Mouse (Mus musculus): ENCODE measurements around the gene Upk3bl.
A peak's percentile ranks its signal among the peaks of the same experiment; 100 is the strongest.
"Not testable (repeated sequence)": the region's sequence is repeated elsewhere in the genome, so short reads cannot be mapped to it uniquely, and the experiment has no call there.

Upk3bl gene

DNA sequence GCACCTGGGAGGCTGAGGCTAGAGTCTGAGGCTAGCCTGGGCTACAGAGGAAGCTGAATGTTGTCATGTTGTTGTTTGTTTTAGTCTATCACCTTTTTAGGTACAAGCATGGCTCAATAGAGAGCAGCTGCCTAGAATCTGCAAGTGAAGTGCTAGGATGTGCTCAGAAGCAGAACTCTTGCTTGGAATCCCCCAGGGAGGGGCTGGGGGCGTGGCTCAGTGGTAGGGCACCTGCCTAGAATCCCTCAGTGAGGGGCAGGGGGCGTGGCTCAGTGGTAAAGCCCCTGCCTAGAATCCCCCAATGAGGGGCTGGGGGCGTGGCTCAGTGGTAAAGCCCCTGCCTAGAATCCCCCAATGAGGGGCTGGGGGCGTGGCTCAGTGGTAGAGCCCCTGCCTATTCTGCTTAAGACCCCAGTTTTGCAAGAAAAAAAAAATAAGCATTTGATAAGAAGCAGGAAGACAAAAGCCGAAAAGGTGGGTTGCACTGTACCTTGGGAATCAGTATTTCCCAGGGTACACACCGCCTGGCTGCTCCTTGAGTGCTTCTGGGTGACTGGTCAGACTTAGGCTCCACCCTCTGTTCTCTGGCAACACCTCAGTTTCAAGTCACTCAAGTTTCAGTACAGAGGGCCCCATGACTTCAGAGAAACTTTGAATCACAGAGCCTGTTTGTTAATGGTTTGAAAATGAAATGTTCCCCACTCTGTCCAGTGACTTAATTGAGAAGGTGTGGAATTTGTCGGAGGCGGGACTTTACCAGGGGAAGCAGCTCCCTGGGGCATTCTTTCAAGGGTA lies 1.2 kb upstream of the Upk3bl start:
- TF ChIP-seq CTCF (conservative IDR thresholded peaks at IDR 0.05; ENCODE audit: low read length) = no peak
- TF ChIP-seq NANOG (IDR thresholded peaks at IDR 0.05; ENCODE audit: borderline replicate concordance, low read length) = no peak
- TF ChIP-seq POU5F1 (IDR thresholded peaks at IDR 0.05; ENCODE audit: borderline replicate concordance, low read length) = no peak
- Histone ChIP-seq H3K4me1 (replicated peaks; ENCODE audit: low read depth, low read length) (peaks cover 66% of the 10 kb centered on the region), H3K9me3 (ENCODE audit: low read length) (peaks cover 5% of the 10 kb centered on the region)

DNA sequence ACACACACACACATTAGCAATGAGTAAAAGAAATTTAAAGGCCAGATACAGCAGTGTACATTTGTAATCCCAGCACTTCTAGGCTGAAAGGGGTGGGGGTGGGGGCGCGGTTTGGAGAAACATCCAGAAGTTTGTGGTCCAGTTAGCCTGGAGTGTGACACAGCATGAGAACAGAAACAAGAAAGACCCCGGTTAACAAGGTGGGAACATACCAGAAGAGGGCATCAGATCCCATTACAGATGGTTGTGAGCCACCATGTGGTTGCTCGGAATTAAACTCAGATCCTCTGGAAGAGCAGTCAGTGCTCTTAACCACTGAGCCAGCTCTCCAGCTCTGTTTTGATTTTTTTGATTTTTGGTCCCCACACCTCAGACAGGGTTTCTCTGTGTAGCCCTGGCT lies 1.8 kb downstream of the Upk3bl start:
- TF ChIP-seq NANOG (IDR thresholded peaks at IDR 0.05; ENCODE audit: borderline replicate concordance, low read length) = no peak
- TF ChIP-seq POU5F1 (IDR thresholded peaks at IDR 0.05; ENCODE audit: borderline replicate concordance, low read length) = no peak
- TF ChIP-seq CTCF (conservative IDR thresholded peaks at IDR 0.05; ENCODE audit: low read length) = no peak
- no peaks in the 10 kb centered on the region for H3K9me3 ChIP-seq (ENCODE audit: low read length)
- H3K27me3 ChIP-seq (ENCODE audit: insufficient read depth, low read length) = peaks cover 3% of the 10 kb centered on the region; the same call in 1 of the 2 replicates
- H3K4me1 ChIP-seq (replicated peaks; ENCODE audit: low read depth, low read length) = peaks cover 82% of the 10 kb centered on the region
- H3K36me3 ChIP-seq (ENCODE audit: insufficient read depth, low read length) = no peaks in the 10 kb centered on the region
- no peak overlapping the region for H3K4me3 ChIP-seq (replicated peaks; ENCODE audit: low read length)

More for the DNA sequence above, 1.2 kb upstream of the Upk3bl start:
- 0 out of 2 replicates have a peak overlapping the region, but pooled peaks have one; percentile 2 for H3K4me3 ChIP-seq (replicated peaks; ENCODE audit: low read length)
- peaks cover 3% of the 10 kb centered on the region; the same call in 1 of the 2 replicates for H3K27me3 ChIP-seq (ENCODE audit: insufficient read depth, low read length)
- no peaks in the 10 kb centered on the region for H3K36me3 ChIP-seq (ENCODE audit: insufficient read depth, low read length)

DNA sequence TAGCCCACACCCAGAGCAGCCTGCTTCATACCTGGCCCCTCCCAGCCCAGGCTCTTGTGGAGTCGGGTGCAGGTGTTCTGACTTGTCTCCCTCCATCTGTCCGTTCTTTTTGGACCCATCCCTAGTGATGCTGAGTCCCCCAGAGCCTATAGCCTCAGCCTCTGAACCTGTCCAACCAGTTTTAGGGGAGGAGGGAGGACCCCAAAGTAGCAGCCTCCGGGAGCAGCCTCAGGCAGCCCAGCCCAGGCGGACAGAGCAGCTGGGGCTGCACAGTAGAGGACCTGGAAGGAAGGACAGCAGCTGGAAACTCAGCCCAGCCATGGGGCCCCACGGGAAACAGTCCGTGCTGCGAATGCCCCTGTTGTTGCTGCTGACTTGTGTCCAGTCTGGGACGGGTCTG lies 2.8 kb downstream of the Upk3bl start:
- Histone ChIP-seq H3K4me1 (replicated peaks; ENCODE audit: low read depth, low read length) (peaks cover 82% of the 10 kb centered on the region), H3K9me3 (ENCODE audit: low read length) (no peaks in the 10 kb centered on the region), H3K36me3 (ENCODE audit: insufficient read depth, low read length) (no peaks in the 10 kb centered on the region), H3K27me3 (ENCODE audit: insufficient read depth, low read length) (peaks cover 3% of the 10 kb centered on the region; the same call in 1 of the 2 replicates), H3K4me3 (replicated peaks; ENCODE audit: low read length) (peak overlapping the region; percentile 0; the same call in 1 of the 2 replicates)
- no peak for TF ChIP-seq NANOG (IDR thresholded peaks at IDR 0.05; ENCODE audit: borderline replicate concordance, low read length)
- no peak for TF ChIP-seq POU5F1 (IDR thresholded peaks at IDR 0.05; ENCODE audit: borderline replicate concordance, low read length)
- TF ChIP-seq CTCF (conservative IDR thresholded peaks at IDR 0.05; ENCODE audit: low read length) = no peak

DNA sequence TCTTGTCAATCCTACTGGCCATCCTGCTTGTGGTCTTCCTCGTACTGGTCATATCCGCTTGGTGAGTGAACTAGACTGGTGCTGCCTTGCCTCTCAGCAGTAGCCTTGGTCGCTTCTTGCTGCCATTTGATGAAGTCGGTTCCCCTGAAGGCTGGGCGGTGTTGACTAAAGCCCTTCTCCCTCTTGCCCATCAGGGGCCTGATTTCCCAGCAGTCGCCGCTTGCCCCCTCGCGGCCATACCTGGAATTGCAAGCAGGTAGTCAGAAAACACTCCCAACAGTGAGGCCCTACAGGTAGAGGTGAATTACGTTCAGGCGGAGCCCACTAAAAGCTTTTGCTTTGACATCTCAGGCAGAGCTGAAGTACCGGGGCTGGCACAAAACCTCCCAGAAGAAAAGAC lies 7.3 kb downstream of the Upk3bl start:
- Histone ChIP-seq H3K9me3 (ENCODE audit: low read length) (0 out of 2 replicates have a peak, but pooled peaks cover 4% of the 10 kb centered on the region), H3K4me3 (replicated peaks; ENCODE audit: low read length) (peak overlapping the region; percentile 21; the same call in 1 of the 2 replicates), H3K36me3 (ENCODE audit: insufficient read depth, low read length) (0 out of 2 replicates have a peak, but pooled peaks cover 3% of the 10 kb centered on the region), H3K27me3 (ENCODE audit: insufficient read depth, low read length) (peaks cover 3% of the 10 kb centered on the region; the same call in 1 of the 2 replicates), H3K4me1 (replicated peaks; ENCODE audit: low read depth, low read length) (peaks cover 67% of the 10 kb centered on the region)
- no peak for TF ChIP-seq NANOG (IDR thresholded peaks at IDR 0.05; ENCODE audit: borderline replicate concordance, low read length)
- TF ChIP-seq CTCF (conservative IDR thresholded peaks at IDR 0.05; ENCODE audit: low read length) = peak; percentile 99
- TF ChIP-seq POU5F1 (IDR thresholded peaks at IDR 0.05; ENCODE audit: borderline replicate concordance, low read length) = no peak

DNA sequence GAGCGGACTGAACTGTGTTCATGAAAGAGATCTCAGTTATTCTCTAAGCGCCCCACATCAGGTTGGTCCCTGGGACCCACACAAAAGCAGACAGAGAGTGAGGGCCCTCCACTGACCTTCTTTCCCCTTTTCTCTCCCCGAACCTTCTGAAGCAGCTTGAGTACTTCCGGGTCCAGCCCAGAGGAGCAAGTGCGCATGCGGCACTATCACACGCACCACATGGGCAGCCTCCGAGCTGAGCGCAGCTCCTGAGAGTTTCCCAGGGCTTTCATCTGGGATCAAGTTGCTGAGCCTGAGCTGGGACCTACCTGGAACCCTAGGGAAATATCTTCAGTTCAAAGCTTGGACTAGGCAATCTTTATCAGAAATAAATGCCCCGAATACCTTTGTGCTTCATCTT lies 9.6 kb downstream of the Upk3bl start:
- 0 out of 2 replicates have a peak, but pooled peaks cover 4% of the 10 kb centered on the region for H3K9me3 ChIP-seq (ENCODE audit: low read length)
- peak overlapping the region; percentile 35 for H3K4me3 ChIP-seq (replicated peaks; ENCODE audit: low read length)
- H3K4me1 ChIP-seq (replicated peaks; ENCODE audit: low read depth, low read length) = peaks cover 55% of the 10 kb centered on the region
- 0 out of 2 replicates have a peak, but pooled peaks cover 3% of the 10 kb centered on the region for H3K36me3 ChIP-seq (ENCODE audit: insufficient read depth, low read length)
- TF ChIP-seq CTCF (conservative IDR thresholded peaks at IDR 0.05; ENCODE audit: low read length) (no peak), POU5F1 (IDR thresholded peaks at IDR 0.05; ENCODE audit: borderline replicate concordance, low read length) (no peak), NANOG (IDR thresholded peaks at IDR 0.05; ENCODE audit: borderline replicate concordance, low read length) (no peak)
- H3K27me3 ChIP-seq (ENCODE audit: insufficient read depth, low read length) = no peaks in the 10 kb centered on the region; the same call in 1 of the 2 replicates

DNA sequence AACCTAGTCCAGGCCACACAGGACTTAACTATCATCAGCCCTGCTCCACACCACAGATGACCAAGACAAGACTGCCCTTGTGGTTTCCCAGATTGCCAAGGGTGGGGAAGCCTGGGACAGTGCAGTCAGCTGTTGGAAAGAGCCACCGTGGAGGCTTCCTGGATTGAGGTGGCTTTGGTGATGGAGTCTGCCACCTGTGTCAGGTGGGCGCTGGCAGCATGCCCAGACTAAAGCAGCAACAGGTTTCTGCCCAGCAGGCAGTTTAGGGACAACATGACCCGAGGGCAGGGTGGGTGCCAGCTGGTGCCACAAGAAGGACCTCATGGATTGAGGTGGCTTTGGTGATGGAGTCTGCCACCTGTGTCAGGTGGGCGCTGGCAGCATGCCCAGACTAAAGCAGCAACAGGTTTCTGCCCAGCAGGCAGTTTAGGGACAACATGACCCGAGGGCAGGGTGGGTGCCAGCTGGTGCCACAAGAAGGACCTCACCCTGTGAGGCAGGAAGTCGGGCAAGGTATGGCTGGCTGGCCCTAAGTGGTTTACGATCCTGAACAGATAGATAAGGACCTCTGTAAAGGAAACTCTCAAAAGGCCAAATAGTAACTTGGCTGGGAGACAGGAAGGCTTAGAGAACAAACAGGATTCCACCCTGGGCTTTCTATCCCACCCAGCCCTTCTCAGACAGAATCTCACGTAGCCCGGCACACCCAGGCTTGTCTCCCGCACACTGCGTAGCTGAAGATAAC lies 12.3 kb downstream of the Upk3bl start:
- not testable (repeated sequence) for H3K9me3 ChIP-seq (ENCODE audit: low read length); H3K27me3 ChIP-seq (ENCODE audit: insufficient read depth, low read length); H3K4me3 ChIP-seq (replicated peaks; ENCODE audit: low read length); H3K36me3 ChIP-seq (ENCODE audit: insufficient read depth, low read length)
- peaks cover 56% of the 10 kb centered on the region for H3K4me1 ChIP-seq (replicated peaks; ENCODE audit: low read depth, low read length)

DNA sequence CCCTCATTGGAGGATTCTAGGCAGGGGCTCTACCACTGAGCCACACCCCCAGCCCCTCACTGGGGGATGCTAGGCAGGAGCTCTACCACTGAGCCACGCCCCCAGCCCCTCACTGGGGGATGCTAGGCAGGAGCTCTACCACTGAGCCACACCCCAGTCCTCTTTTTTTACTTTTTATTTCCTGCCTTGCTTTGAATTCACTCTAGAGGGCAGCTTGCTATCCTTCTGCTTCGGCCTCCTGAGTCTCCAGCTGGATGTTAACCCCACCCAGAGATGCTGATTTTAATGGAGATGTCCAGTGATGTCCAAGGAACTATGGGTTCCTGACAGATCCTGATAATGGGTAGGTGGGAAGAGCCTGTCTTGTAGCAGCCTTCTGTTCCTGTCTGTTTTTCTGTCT lies 15.1 kb downstream of the Upk3bl start:
- TF ChIP-seq NANOG (IDR thresholded peaks at IDR 0.05; ENCODE audit: borderline replicate concordance, low read length) = no peak
- no peak for TF ChIP-seq CTCF (conservative IDR thresholded peaks at IDR 0.05; ENCODE audit: low read length)
- TF ChIP-seq POU5F1 (IDR thresholded peaks at IDR 0.05; ENCODE audit: borderline replicate concordance, low read length) = no peak
- Histone ChIP-seq H3K27me3 (ENCODE audit: insufficient read depth, low read length) (no peaks in the 10 kb centered on the region; the same call in 1 of the 2 replicates), H3K4me3 (replicated peaks; ENCODE audit: low read length) (no peak overlapping the region), H3K36me3 (ENCODE audit: insufficient read depth, low read length) (0 out of 2 replicates have a peak, but pooled peaks cover 3% of the 10 kb centered on the region), H3K9me3 (ENCODE audit: low read length) (0 out of 2 replicates have a peak, but pooled peaks cover 3% of the 10 kb centered on the region), H3K4me1 (replicated peaks; ENCODE audit: low read depth, low read length) (peaks cover 59% of the 10 kb centered on the region)

DNA sequence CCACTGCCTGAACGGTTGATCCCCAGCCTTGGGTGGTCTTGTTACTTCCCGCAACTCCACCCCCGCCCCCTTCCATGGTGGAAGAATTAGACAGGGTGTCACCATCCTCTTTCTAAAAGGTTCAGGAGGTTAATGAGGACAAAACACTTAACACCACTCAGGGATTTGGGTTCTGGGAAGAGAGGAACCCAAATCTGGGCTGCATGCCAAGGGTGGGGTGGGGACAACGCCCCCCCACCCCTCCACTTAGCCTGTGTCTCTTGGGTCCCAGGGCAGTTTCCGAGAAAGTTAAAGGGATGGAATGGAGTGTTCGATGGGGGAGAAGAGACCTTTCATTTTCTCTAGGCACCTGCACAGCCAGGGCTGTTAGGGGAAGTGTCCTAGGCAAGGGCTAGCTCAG lies 18.8 kb downstream of the Upk3bl start:
- H3K27me3 ChIP-seq (ENCODE audit: insufficient read depth, low read length) = no peaks in the 10 kb centered on the region
- no peaks in the 10 kb centered on the region for H3K9me3 ChIP-seq (ENCODE audit: low read length)
- H3K36me3 ChIP-seq (ENCODE audit: insufficient read depth, low read length) = no peaks in the 10 kb centered on the region
- peaks cover 92% of the 10 kb centered on the region for H3K4me1 ChIP-seq (replicated peaks; ENCODE audit: low read depth, low read length)
- H3K4me3 ChIP-seq (replicated peaks; ENCODE audit: low read length) = peak overlapping the region; percentile 43
- TF ChIP-seq NANOG (IDR thresholded peaks at IDR 0.05; ENCODE audit: borderline replicate concordance, low read length) = no peak
- no peak for TF ChIP-seq CTCF (conservative IDR thresholded peaks at IDR 0.05; ENCODE audit: low read length)
- no peak for TF ChIP-seq POU5F1 (IDR thresholded peaks at IDR 0.05; ENCODE audit: borderline replicate concordance, low read length)

Measured in E14TG2a.4 (cell line).